Mouse (Mus musculus): ENCODE measurements around the gene Tmem44.

Tmem44 gene

DNA sequence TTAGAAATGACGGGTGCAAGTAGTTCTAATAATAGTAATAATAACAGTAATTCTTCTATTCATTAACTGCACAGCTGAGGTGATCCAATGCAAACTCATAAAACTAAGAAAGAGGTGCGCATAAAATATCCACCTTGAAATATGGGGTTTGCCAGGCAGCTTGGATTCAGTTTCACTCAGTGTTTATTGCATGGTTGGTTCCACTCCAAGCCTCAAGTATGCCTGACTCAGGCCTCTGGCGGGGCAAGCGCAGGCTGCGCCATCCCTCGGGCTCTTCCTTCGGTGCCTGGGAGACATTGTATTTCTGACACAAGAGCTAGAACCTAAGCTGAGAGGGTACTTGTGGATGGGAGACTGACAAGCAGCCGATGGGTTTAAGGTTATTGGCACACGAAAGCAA is 32.0 kb downstream of the Tmem44 start:
- DNase-seq (ENCODE audit: low spot score), result no peak

DNA sequence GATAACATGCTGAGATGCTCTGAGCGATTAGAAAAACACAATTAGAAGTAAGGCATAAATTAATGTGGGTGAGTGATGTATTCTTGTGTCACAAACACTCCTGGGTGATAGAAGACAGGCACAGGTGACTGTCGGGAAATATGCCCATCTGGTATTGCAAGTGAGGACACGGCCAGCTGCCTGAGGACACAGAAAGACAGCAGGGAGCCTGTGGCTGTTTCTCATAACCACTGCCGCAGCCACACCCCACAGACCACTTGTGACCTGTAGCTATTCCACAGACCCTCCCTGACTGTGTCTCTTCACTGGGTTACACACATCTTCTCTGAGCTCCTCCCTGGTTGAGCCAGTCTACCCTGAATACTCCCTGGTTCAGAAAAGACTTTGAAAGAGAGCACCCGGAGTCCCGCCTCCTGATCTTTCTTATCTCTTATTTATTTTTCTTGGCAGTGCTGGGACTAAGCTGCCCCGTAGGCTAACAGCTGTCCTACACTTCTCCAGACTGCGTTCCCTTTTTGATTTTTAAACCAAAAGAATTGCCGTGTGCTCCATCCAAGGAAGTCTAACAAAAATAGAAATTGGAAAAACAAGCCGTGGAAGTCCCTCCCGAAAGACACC is 32.9 kb downstream of the Tmem44 start:
- no peak for DNase-seq (ENCODE audit: low spot score)

DNA sequence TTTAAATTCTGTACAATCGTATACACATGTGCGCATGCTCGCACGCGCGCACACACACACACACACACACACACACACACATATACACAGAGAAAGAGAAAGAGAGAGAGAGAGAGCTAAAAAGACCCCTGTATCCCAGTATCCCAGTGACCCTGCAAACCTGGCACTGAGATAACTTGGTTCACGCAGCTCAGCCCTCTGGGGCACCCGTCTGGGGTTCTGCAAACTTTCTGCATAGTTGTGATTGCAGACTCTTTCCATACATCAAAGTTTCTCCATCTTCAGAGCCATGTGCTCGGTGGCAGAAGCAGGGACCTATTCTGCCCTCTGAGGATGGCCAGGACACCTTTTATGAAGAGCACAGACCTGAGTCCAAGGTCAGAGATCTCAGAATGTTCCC is 33.6 kb downstream of the Tmem44 start:
- DNase-seq (ENCODE audit: low spot score), result no peak

DNA sequence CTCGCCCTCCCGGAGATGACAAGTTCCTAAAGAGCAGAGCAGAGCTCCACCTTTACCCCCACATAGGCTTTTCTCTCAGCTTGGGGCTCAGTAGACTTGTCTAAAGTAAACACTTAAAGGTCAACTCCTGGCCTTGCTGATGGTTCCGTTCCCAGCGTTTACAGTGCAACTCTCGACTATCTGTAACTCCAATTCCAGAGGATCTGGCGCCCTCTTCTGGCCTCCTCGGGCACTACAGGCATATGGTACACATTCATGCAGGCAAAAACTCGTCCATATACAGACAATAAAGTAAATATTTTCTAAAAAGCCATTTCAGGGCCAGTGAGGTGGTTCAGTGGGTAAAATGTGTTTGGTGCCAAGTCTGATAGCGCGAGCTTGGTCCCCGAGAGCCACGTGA is 35.2 kb downstream of the Tmem44 start:
- DNase-seq (ENCODE audit: low spot score), result no peak

DNA sequence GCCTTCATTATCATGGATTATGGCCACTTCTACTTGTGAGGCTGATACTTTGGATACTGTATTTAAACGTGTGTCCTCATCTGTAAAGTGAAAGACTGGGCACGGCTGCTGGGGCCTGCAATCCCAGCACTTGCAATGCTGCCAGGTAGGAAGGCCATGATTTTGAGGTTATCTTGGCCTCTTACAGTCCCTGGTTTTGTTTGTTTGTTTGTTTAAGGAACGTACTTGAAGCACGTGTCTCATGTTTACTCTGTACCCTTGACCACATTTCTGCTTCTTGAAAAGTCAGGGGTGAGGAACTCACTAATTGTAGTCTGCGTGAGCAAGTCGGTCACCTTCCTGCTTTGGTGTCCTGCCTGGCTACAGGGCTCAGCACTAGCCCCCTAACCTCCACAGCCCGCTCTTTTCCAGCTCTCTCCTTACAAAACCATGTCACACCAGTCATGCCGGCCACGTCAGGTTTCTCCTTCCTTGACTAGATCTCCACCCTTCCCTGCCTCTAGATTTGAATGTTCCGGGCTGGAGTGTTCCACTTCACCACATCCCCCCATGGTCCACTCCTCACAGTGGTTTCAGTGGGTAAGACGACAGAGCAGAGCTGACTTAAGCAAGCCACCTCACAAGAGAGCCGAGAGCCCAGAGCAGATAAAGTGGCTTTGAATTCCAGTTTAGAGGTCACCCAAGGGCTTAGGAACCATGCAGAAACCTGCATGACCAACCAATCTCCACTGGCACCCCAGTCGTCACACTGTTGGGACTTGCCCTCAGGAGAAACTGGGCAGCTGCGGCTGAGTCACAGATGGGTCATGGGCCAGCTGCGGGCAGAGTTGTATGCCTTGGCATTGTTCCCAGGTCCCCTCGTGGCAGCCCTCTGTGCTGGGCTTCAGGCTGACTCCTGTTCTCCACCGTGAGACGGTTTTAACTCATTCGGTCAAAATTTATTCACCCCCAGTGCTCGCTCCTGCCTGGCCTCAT is 37.3 kb downstream of the Tmem44 start:
- no peak for DNase-seq (ENCODE audit: low spot score)

DNA sequence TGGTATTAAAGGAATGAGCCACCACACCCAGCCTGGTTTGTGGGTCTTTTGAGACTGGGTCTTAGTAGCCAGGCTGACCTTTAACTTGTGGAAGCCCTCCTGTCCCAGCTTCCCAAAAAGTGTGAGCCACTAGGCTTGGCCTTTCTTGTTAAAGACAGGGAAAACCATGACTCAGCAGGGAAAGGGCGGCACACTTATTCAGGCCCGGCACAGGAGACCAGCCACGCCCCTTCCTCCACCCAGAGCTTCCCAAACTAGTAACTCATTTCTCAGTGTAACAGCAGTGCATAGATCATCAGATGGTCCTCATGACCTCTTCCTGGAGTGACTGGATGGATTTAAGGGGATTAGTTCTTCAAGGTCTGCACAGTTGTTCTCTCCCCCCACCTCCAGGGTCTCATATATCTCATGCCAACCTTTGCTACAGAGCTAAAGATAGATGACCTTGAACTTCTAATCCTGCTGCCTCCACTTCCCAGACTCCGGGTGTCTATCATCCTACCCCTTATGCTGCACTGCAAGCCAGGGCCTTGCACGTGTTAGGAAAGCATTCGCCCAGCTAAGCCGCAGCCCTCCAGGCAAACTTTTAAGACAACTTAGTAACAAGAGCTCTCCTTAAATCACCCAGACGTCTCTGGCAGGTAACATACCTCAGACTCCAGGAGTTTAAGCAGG is 38.1 kb downstream of the Tmem44 start:
- no peak for DNase-seq (ENCODE audit: low spot score)

DNA sequence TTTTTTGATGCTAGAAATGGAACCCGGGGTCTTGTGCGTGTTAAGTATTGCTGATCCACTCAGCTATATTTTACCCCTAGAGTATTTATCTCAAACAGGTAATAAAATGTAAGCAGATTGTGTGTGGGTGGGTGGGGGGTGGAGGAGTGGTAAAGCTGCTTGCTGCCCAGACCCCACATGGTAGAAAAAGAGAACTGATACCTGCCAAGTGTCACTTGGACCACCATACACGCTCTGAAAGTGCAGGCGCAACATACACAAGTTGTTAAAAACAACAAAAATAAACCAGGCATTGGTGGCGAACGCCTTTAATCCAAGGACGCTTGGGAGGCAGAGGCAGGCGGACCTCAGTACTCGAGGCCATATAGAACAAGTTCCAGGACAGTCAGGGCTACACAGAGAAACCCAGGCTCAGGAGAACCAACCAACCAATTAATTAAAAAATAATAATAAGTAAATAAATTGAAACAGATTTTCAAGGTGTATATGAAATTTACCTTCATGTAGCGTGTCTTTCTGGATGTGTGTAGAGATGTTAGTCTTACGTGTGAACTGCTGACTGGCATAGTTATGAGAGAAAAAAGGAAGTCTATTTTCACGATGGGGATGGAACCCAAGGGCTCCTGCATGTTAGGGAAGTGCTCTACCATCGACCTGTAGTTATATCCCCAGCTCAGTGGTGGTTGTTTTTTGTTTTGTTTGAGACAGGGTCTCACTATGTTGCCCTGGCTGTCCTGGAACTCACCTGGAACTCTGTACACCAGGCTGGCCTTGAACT is 38.9 kb downstream of the Tmem44 start:
- DNase-seq (ENCODE audit: low spot score), result no peak

DNA sequence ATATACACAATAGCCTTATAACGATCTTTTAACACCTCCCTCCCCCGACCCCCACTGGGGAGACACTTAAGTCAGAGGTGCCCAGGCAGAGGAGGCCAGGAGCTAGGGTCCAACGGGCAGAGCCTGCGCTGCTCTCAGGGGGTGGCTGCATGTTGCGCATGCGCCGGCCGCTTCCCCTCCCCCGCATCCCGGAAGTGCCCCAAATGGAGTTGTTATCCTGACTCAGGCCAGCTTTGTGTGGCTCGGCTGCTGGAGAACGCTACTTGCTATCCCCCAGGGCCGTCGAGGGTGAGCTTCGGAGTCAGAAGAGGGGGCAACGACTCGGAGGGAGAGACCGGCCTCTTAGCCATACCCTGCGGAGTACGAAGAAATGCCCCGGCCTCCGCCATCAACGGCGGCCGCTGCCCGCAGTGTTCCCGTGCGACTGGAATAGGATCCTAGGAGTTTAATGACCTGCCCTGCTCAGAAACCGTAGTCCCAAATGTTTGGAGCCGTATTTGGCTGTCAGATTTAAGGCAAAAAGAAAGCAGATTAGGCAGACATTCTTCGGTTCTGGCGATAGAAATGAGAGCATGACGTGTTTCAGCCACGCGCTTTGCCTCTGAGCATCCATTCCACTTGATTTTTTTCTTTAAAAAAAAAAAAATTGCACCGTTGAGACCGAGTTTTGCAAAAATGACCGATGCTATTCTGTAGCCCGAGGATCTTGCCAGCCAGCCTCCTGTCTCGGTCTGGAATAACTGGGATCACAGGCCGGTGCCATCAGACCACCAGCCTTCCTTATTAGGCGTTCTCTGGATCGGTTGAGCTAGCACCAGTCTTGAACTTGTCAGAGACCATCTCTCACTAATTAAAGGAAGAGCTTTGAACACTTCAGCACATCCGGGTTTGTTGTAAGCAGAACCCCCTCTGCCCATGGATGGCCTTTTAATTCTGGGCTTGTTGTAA is 39.9 kb downstream of the Tmem44 start:
- DNase-seq (ENCODE audit: low spot score), result peak; percentile 94

DNA sequence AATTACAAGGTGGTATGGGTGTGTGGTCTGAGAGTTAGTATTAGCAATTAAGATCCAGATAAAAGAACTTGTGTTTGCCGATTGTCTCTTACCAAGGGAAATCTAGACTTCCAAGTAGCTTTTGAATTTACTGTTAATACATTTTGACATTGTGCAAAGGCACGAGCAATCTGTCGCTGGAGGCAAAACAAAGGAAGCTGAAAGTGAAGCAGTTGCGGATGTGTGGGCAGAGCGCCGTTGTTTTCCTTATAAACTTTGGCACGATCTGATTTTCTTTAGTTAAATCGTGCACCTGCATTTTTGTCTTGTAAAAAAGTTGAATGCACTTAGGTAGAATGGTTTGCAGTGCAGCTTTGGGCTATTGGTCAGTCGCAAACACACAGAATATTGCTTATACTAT is 40.6 kb downstream of the Tmem44 start:
- DNase-seq (ENCODE audit: low spot score), result no peak

DNA sequence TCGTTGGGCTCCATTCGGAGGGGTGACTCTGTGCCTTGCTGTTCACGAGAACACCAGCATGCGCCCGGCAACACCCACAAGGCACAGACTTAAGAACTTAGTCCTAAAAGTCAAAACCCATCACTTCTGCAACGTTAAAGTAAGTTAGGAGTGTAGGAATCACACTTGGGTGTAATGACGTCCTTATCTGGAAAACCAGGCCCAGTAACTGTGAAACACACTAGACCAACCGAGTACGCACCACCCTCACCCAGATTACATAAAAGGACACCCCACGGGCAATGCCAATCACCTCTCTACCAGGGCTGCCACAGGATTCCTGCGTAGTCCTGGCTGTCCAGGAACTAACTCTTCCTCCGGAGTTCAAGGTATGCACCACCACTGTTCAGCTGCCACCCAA is 41.3 kb downstream of the Tmem44 start:
- no peak for DNase-seq (ENCODE audit: low spot score)

DNA sequence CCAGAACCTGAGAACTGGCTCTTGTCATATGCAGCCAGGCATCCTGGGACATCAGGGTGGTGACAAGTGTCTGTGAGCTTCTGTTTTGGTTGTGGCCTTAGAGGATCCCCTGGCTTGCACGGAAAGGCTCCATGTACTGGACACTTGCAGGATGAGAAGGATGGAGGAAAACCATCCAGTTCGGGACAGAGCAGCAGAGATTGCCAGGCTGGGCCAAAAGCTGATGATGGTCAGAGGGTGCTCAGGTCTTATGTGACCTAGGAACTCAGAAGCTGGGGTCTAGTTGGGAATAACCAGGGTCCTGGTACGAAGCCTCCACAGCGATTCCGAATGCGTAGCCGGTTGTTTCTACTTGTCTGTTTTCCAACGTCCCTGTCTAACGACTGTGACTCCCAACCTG is 41.9 kb downstream of the Tmem44 start:
- no peak for DNase-seq (ENCODE audit: low spot score)

DNA sequence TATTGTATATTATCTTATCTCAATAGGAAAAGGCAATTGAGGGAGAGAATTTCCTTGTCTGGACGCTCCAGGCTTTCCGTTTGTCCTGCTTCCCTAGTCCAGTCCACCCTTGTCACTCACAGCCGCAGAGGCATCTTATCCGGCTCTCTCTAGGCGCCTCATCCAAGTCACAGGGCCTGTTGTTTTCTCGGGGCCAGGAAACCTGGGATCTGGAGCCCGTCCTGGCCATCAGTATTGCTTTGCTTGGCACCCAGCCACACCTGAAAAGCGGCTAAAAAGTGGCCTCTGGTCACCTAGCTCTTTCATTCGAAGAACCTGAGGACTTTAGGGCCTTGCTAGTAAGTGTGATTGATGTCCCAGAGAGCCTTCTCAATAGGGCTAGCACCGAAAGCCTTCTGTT is 43.5 kb downstream of the Tmem44 start:
- no peak for DNase-seq (ENCODE audit: low spot score)

DNA sequence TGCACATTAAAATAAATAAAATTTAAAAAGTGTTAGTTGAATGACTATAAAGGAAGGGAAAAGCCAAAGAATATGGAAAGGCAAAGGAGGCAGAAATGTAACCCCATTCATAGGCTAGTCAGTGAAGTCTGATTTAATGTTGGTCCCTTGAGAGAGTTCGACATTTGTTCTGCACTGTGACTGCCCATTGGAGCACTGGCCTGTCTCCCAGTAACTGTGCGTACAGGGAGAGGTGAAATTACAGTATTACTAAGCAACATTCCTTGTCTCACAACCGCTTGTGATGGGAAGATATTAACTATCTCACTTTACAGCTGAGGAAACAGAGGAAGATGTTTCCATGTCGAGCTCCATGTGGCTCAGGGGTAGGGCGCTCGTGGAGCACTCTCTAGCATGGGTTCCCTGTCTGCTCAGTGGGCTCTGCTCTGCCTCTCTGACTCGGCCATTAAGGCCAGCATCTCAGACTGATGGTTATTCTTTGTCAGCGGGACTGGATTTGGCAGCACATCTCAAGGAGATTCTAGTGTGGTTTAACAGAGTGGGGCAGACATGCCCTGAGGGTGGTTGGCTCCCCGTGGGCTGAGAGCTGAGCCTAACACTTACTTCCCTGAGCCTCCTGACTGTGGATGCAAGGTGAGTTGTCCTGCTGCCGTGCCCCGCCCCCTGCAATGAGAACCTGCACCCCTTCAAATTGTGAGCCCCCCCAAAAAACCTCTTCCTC is 45.2 kb downstream of the Tmem44 start:
- DNase-seq (ENCODE audit: low spot score), result no peak

DNA sequence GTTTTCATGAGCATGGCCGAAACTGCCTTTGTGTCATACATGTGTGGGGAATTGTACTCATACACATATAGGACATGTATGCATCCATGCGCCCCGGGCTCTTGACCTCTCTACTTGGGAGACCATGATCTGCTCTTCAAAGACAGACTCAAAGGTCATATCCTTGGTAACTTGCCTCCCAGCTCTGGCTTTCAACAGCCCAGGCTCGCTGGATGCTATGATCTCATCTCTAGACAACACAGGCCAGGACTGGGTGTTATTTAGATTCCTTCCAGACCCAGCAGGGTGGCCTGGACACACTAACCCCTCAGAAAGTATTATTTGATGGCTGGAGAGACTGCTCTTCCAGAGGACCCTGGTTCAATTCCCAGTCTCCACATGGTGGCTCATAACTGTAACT is 45.8 kb downstream of the Tmem44 start:
- DNase-seq (ENCODE audit: low spot score), result no peak

DNA sequence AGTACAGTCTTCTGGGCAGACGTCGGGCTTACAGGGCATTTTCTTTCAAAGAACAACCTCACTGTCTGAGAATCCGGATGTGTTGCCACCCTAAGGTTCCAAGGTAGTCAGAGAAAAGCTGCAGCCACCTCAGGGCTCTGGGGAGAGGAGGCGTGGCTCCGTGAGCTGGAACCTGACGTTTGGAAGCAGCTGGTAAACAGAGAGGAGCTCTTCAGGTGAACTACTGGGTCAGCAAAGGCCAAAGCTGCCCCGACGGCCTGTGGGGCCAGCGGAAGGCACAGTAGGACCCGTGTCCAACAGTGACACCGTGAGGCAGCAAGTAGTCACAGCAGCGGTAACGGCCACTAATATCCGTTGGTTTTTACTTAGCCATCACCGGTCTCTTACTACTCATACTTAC is 46.7 kb downstream of the Tmem44 start:
- DNase-seq (ENCODE audit: low spot score), result peak; percentile 71

DNA sequence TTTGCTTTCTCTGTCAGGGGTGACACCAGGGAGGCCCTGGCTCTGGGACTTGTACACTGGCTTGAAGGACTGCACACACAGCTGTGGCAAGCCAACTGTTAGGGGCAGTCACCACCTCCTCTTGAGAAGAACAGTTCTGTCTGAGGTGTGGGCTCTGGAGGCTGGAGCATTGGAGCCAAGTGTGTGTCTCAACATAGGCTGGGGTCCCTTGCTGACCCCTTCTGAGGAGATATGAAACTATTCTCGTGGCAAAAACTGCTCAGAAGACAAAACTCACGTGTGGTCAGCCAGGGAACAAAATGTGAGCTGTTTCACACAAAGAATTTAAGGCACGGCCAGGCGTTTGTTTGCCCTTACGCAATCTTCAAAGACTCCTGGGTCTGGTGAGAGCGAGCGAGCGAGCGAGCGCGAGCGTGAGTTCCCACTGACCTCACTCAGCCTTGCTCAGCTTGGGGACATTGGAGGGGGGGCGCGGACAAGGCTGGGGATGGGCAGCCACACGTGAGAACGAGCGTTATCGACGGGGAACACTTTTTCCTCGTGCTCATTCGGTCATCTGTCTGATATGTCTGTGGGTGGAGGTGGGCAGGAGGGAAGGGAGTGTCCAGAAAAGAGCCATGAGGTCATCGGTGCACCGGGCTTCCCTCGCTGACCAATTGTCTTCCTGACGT is 48.3 kb downstream of the Tmem44 start:
- DNase-seq (ENCODE audit: low spot score), result no peak

DNA sequence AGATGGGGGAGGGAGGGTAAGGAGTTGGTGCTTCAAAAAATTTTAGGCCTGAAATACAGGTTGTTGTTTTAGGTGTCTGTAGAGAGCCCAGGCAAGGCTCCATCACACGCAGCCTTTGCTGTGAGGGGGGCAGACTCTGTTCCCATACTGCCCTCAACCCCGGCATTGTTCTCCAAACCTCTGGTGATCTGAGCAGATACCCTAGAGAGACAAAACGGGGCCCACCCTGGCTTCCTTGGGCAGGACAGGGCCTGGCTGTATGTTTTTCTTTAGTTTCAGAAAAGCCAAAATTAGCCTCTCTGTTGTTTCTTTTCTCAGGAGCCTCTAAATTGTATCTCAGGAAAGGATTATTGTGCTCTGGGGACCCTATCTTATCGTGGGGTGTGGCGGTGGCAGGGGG is 49.0 kb downstream of the Tmem44 start:
- no peak for DNase-seq (ENCODE audit: low spot score)

DNA sequence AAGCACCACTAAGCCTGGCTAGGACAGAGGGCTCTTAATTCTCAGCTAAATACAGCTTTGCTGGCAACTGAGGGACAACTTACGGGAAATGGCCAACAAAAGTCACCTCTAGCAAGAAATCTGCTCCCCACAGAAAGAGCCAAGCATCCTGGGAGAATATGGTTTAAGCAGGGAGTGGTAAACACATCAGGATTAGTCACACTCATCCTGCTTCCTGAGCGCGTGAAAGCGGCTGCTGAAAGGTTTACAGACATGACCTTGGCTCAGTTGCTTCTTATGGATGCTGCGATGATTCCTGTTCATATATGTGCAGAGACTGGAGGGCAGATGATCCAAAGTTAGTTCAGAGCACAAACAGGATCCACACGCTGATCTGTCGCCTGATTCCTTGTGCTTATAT is 50.4 kb downstream of the Tmem44 start:
- no peak for DNase-seq (ENCODE audit: low spot score)

DNA sequence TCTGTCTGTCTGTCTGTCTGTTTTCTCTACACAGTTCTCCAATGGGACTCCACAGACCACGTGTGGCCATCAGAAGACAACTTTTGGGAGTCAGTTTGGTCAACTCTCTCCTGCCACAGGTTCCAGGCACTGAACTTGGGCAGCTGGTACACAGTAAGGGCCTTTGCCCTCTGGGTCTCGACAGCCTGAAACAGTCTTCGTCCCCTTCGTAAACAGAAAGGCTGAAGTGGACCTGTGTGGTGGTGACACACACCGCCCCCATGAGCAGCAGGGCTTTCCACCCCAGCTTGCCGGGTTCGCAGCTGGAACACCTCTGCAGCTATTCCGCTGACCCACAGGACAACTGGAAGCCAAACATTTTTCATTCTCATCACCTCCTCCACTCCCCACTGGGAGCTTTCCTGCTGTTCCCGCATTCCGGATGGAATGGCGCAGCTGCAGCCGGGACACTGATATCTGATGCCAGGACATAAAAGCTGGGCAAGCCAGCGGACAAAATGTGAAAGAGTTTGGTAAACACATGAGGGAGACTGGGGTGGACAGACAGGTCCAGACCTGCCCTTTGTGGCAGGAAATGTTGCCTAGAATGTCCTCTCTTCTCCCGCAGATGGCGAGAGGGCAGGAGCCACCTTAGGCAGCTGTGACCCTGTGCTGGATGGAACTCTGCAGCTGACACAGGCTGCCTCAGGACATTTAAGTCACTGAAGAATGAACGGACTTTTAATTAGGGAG is 51.4 kb downstream of the Tmem44 start:
- no peak for DNase-seq (ENCODE audit: low spot score)
